Mouse (Mus musculus) cerebellum, postnatal 4 days (tissue): ENCODE results near the gene Gm10277.
A peak's percentile ranks its signal among the peaks of the same experiment; 100 is the strongest.

Source experiments
- DNase-seq, 2 experiments: peaks; one replicate each; pipeline ENCODE4 v3.0.0; 2022; ENCODE audit warnings: low spot score in 2 of 2, mixed read lengths in 1 of 2

Gene Gm10277

GRCm38 (mm10) chr11:77787707-77788106 is at the start of gene Gm10277:
Gene Gm10277, minus strand, starts transcription at chr11:77787747.
- DNase-seq, result no peak

- no peak for DNase-seq
Observed at GRCm38 (mm10) chr11:77836751-77837150, 49.2 kb upstream of the Gm10277 start.

- no peak for DNase-seq
Observed at GRCm38 (mm10) chr11:77836290-77836689, 48.7 kb upstream of the Gm10277 start.

- no peak for DNase-seq
Observed at GRCm38 (mm10) chr11:77835109-77835508, 47.6 kb upstream of the Gm10277 start.

- no peak for DNase-seq
Observed at GRCm38 (mm10) chr11:77832541-77832940, 45.0 kb upstream of the Gm10277 start.

- DNase-seq, result no peak
Observed at GRCm38 (mm10) chr11:77830875-77831274, 43.3 kb upstream of the Gm10277 start.

GRCm38 (mm10) chr11:77829043-77829841 is 41.7 kb upstream of the Gm10277 start:
- no peak for DNase-seq

GRCm38 (mm10) chr11:77828163-77828562 is 40.6 kb upstream of the Gm10277 start:
- DNase-seq, result no peak

GRCm38 (mm10) chr11:77827241-77827995 is 39.9 kb upstream of the Gm10277 start:
- peak; percentile 66 to 86 for DNase-seq

- DNase-seq, result no peak
Observed at GRCm38 (mm10) chr11:77826311-77826710, 38.8 kb upstream of the Gm10277 start.

GRCm38 (mm10) chr11:77825853-77826252 is 38.3 kb upstream of the Gm10277 start:
- peak in 1 of 2 experiments; percentile 75 for DNase-seq

GRCm38 (mm10) chr11:77822781-77823180 is 35.2 kb upstream of the Gm10277 start:
- DNase-seq, result peak; percentile 49 to 72

GRCm38 (mm10) chr11:77821648-77822047 is 34.1 kb upstream of the Gm10277 start:
- no peak for DNase-seq

- DNase-seq, result peak in 1 of 2 experiments; percentile 68
Observed at GRCm38 (mm10) chr11:77816003-77816402, 28.5 kb upstream of the Gm10277 start.

- DNase-seq, result no peak
Observed at GRCm38 (mm10) chr11:77813969-77814368, 26.4 kb upstream of the Gm10277 start.

- no peak for DNase-seq
Observed at GRCm38 (mm10) chr11:77810018-77810417, 22.5 kb upstream of the Gm10277 start.

GRCm38 (mm10) chr11:77809215-77809614 is 21.7 kb upstream of the Gm10277 start:
- DNase-seq, result no peak

GRCm38 (mm10) chr11:77808051-77808465 is 20.5 kb upstream of the Gm10277 start:
- DNase-seq, result no peak

- DNase-seq, result no peak
Observed at GRCm38 (mm10) chr11:77806855-77807254, 19.3 kb upstream of the Gm10277 start.

- DNase-seq, result no peak
Observed at GRCm38 (mm10) chr11:77806218-77806617, 18.7 kb upstream of the Gm10277 start.

- DNase-seq, result no peak
Observed at GRCm38 (mm10) chr11:77802341-77802865, 14.9 kb upstream of the Gm10277 start.

- DNase-seq, result no peak
Observed at GRCm38 (mm10) chr11:77800869-77801701, 13.5 kb upstream of the Gm10277 start.
